Mouse (Mus musculus): ENCODE data around the gene Fbxl3.

The Fbxl3 gene

DNA sequence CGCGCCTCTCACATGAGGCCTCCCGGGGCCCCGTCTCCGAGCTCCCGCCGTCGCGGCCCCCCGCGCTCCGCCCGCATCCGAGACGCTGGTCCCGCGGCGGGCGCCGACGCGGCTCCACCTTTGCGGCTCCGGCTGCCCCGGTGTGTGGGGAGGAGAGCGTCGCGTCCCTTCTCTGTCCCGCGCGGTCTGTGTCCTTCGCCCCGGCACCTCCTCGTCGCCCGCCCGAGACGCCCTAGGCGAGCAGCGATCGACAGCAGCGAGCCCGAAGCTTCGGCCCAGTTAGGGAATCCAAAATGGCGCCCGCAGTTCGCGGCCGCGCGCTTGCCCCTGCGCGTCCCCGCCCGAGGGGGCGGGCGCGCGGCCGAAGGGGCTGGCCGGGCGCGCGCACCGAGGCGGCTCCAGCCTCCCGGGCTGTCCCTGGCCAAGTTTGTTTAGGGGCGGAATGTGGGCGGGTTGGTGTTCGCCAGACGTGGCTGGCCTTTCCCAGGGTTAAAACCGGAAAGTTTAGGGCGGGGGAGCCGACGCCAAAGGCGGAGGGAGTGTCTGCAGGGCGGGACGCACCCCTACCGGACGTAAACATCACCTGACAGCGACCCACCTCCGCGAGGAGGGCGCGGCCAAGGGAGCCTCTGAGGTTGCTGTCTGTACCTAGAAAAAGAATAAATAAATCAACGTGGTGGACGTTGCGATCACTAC, at the start of gene Fbxl3:
Gene Fbxl3, minus strand, starts transcription at position 329 of the 696 bp plus-strand sequence.
- peak; percentile 91 to 92 for DNase-seq (ENCODE audit: low spot score in 2 of 2)

DNA sequence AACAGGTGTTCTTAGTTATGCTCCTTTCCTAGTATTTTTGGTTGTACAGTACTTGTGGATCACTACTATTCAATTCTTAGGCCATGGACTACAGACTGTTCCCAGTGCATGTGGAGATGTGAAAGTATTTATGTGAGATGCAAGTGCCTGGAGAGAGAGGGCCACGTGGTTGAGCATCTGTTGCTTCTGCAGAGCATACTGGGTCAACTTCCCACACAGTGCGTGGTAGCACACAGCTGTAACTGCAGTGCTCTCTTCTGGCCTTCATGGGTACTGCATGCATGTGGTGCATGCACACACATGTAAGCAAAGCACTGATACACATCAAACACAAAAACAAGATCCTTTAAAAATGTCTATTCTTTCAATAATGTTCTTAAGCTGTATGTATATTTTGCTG, 32.6 kb upstream of the Fbxl3 start:
- DNase-seq (ENCODE audit: low spot score in 2 of 2), result peak in 1 of 2 experiments; percentile 14

DNA sequence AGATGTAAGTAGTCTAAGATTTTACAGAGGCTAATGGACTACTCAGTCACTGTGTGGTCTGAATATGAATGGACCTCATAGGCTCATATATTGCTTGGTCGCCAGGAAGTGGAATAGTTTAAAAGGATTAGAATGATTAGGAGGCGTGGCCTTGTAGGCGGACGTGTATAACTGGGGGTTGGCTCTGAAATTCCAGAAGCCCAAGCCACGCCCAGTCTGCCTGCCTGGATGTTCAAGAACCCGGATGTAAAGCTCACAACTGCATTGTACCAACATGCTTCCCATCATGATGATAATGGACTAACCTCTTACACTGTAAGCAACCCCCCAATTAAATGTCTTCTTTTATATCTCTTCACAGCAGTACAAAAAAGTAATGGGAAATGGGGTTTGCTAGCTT, 26.4 kb upstream of the Fbxl3 start:
- DNase-seq (ENCODE audit: low spot score in 2 of 2), result no peak

DNA sequence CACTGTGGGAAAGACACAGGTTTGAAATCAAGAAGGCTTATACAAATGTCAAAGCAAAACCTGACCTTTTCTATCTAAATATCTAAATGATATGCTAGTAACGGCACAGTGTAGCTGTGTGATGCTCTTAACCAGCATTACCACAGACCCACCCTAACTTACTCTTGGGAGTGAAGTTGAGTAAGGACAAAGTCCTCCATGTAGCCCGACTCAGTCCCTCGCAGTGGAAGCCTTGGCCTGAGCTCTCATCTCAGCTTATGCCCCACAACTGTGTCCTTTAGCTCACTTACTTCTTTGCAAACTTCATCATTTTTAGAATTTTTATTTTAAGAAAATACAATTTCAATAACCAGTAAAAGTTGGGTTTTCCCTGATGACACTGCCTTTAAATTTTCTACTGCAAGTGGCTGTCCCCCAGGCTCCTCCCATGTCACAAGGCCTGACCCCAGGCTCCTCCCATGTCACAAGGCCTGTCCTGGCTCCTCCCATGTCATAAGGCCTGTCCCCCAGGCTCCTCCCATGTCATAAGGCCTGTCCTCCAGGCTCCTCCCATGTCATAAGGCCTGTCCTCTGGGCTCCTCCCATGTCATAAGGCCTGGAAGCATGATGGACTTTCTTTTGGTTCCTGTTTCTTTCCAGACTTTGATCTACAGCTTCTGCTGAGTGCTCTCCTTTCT, 15.8 kb upstream of the Fbxl3 start:
- DNase-seq (ENCODE audit: low spot score in 2 of 2), result no peak

DNA sequence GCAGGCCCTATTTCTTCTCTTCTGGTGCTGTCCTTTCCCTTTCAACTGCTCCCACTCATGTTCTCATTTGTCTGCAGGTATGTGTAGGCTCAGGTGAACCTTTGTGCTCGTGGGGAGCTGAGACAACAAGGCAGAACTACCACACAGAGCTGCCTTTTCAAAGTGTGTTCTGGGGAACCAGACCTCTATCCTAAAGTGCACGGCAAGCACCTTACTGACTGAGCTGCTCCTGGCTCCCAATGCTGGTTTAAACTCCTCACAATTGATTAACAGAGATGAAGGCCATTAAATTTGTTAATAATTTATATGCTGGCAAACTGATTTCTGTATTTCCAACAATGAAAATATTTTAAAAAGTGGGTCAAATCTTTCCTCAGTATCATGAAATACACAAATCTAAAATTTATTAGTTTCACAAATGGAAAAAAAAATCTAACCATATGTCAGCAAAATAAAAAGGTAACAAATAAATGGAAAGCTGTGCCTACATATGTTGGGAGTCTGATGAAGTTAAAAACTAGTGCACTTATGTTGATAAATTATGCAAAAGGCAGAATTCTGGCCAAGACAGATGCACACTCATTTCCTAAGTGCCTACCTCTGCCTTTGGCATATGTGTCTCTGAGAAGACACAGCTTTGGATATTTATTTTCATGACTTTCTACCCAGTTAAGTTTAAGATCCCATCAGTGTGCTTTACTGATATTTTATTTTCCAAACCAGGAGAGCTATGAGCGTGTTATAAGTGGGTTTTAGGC, 13.4 kb upstream of the Fbxl3 start:
- DNase-seq (ENCODE audit: low spot score in 2 of 2), result no peak

DNA sequence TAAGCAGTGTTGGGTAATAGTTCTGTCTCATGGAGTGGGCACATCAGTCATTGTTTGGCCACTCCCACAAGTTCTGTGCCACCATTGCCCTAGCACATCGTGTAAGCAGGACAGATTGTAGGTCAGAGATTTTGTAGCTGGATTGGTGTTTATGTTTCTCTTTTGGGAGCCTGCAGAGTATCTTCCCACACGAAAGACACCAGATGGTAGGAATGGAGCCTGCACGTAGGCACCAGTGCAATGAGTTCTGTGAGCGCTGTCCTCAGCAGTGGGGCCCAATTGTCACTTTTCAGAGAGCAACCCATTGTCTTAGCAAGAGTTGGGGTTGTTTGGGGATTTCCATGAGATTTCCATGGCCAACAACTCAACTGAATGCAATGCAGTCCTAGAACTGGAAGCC, 10.6 kb upstream of the Fbxl3 start:
- DNase-seq (ENCODE audit: low spot score in 2 of 2), result no peak

DNA sequence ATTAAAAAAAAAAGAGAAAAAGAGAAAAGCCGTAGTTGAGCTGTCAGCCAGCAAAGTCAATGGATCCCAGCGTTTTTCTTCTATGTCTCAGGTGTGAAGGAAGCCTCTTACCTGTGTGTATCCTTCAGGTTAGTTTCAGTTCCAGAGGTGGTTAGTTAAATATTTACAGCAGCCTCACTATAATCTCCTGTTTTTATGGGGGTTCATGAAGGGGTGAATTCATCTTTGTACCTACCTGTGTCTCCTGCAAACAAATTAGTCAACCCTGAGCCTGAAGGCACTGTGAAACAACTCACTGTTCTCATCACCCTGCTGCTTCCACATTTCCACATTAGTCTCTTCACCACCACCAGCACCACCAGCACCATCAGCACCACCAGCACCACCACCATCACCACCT, 6.9 kb upstream of the Fbxl3 start:
- no peak for DNase-seq (ENCODE audit: low spot score in 2 of 2)

DNA sequence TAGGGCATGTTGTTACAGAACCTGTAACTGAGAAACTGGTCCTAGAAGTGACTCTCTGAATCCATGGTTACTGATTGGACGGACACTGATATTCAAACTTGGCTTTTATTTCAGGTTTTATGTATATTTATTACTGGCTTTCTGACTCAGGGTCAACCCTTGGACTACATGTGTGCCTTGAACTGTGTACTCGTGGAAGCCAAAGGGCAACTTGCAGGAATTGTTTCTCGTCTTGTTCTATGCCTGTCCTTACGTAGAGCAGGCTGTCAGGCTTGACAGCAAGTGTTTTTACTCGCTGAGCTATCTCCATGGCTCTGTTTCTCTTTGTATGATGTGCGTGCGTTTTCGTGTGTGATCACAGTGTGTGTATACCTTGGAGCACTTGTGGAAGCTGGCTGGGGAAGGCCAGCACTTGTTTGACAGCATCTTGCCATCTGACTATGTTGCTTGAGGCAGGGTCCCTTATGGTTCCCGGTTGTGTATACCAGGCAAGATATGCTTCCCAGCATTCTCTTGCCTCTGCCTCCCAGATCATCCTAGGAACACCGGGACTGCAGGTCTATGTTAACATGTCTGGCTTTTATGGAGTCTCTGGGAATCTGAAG, 3.5 kb upstream of the Fbxl3 start:
- DNase-seq (ENCODE audit: low spot score in 2 of 2), result no peak

DNA sequence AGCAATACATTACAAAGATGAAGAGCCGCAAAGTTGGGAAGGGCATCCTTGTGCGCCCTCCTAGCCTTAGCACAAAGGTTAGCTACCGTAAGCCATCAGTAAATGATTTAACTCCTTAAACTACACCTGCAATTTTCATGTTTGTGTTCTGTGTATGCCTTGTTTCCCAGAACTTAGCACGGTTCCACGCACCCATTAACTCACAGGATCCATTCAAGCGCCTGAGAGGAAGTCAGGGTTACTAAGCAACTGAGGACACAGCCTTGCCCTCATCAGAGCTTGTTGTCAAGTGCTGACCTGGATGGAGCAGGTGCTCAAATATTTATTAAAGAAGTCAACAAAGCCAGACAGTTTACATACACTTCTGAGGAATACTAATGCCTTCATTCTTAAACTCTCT, 2.9 kb upstream of the Fbxl3 start:
- no peak for DNase-seq (ENCODE audit: low spot score in 2 of 2)

DNA sequence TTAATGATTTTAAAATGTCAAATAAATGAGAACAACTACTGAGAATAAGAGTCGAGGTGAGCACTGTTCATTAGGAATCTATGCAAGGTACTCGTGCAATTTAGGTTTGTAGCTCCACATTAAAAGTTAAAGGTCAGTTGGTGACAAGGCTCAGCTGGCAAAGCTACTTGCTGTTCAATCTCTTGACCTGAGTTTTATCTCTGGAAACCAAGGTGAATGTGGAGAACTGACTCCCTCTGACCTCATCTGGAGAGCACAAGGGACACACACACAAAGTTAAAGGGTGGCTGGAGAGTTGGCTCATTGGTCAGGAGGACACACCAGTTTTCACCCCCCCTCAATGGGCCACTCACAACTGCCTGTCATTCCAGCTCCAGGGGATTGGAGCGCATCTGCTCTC, 1.8 kb upstream of the Fbxl3 start:
- DNase-seq (ENCODE audit: low spot score in 2 of 2), result no peak

DNA sequence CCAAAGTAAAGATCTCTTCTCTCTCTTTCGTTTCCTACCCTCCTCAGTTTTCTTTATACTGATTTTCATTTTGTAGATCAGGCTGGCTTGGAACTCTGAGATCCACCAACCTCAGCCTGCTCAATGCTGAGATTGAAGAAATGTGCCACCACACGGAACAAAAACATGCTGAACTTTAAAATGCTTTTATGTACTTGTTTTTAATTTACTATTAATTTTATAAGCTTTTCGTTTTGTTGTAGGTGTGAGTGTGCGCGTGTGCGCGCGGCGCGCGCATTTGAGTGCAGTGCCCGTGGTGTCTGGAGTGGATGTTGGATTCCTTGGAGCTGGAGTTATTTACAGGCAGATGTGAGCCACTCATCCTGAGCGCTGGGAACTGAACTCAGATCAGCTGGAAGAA, 930 bp upstream of the Fbxl3 start:
- no peak for DNase-seq (ENCODE audit: low spot score in 2 of 2)

DNA sequence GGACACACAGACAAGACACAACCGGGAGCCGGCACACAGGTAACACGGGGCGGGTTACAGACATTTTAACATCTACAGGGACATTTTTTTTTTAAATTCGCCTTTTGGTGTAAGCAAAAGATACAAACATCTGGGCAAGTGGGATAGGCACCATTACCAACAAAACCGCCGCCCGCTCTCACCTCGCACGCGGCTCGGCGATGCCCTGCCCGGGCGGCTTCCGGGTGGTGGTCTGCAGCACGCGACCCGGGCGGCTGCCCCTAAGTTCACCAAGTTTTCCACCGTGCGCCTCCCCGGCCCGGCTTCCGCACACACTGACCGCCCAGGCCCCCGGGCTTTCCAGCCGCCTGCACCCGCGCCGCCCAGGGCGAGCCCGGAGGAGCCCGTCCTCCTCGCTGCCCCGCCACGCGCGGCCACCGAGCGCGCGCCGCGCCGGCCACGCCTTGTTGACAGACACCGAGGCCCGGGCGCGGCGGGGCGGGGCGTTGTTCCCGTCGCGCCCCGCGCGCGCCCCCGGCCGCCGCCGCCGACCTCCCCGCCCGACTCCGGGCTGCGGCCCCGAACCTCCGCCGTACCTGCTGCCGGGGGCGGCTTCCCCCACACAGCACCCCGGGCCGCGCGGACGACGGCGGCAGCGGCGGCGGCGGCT, 655 bp downstream of the Fbxl3 start:
- DNase-seq (ENCODE audit: low spot score in 2 of 2), result peak; percentile 85 to 90

DNA sequence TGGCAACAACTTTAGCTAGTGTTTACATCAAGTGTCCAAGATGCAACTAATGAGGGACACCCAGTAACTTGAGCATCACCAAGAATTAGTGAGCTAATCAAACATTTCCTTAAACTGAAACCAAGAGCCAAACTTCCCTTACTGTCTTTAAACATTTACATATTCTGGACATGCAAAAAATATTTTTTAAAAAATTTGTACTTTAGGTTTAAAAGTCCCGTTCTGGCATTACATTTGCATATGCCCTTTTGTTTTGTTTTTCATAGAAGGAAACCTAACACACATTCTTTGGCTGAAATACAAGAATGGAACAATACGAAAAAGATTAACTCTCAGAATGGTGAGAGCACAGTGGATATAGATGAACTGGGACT, 1.2 kb downstream of the Fbxl3 start:
- no peak for DNase-seq (ENCODE audit: low spot score in 2 of 2)

DNA sequence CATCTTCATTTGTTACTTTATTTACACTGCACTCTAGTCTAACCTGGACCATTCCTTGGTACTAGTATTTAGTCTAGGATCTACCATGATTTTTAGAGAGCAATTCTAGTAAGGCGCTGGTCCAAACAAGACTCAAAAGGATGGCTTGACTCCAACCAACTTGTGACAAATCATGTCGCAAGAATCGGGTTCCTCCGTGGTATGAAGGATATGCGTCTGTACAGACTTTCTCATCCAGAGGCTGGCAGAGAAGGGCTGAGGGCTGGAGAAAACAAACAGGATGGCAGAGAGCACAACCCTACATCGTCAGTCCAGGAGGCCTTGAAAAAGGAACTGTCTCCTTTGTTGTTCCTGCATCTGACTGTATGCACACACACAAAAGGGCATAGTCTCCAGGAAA, 2.7 kb downstream of the Fbxl3 start:
- no peak for DNase-seq (ENCODE audit: low spot score in 2 of 2)

DNA sequence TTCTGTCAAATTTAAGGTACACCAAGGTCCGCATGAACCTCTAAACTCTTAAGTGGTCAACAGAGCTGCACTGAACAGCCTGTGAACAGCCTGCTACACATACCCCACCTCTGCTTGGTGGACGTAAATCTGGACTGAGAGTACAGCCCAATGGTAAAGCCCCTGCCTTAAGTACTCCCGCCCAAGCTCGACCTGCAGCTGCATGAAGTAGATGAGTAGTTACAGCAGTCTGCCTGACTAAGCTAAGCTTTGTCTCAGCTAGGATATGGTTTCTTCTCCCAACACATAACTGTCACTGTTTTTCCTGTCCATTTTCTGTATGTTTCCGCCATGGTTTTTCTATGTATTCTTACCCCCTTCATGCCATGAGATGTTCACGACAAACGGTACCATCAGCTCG, 3.5 kb downstream of the Fbxl3 start:
- no peak for DNase-seq (ENCODE audit: low spot score in 2 of 2)

DNA sequence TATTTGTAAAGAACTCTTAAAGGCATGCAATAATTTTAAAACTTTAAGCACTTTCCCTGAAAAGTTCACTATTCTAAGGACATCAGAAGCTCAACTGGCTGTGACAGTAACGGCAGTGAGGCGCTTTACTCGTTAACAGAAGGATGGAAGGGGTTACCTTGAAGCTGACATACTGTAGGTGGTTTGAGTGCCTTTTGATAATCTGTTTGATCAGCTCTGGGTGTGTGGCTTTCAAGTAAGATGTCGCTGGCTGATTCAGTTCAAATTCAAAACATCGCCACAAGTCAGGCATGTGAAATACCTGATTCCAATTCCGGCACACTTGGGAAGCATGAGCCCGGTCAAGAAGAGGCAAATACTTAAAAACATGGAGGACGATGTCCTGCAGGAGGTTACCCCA, 4.3 kb downstream of the Fbxl3 start:
- DNase-seq (ENCODE audit: low spot score in 2 of 2), result no peak

DNA sequence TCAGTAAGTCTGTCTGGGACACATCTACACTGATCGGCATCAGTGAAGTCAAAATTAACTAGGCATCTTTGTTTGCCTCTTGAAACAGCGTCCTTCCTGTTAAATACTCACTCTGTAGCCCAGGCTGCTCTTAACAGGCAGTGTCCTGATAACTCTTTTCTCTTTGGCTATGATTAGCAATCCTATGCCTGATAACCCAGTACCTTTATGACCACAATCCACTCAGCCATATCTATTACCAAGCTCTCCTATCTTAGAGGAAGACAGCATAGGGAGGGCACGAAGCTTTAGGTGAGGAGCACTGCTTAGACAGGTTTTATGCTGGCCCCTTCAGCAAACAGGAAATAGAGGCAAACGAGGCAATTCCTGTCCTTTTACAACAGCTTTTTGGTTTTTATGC, 5.7 kb downstream of the Fbxl3 start:
- DNase-seq (ENCODE audit: low spot score in 2 of 2), result no peak

DNA sequence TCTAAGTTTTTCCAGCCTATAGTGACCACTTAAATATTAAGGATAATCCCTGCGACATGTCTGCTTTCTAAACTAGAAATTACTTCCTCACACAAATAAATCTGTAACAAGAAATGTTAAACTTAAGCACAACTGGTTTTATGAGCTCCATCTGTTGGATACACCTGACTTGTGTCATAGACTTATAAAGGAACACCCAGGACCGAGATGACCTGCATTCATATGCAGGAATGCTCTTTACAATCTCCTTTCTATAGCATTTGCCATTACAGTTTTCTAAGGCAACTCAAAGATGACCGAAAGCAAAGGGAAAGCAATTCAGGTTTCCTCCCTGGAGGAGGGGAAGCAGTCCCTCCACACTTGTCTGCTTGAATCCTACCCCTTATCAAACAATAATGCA, 6.1 kb downstream of the Fbxl3 start:
- no peak for DNase-seq (ENCODE audit: low spot score in 2 of 2)

DNA sequence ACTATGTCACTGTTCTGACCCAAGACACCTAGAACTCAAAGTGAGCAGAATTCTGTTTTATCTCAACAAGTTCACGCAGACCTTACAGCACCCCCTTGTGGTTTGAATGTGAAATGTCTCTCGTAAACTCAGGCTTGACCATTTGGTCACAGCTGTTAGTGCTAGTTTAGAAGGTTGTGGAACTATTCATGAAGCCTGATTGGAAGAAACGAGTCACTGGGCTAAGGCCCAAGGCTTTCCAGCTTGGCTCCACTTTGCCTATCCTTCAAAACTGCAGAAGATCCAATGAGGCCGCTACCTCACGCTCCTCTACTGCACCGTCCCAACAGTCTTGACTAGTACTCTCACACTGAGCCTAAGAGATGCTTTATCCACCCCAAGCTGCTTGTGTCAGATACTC, 10.7 kb downstream of the Fbxl3 start:
- DNase-seq (ENCODE audit: low spot score in 2 of 2), result peak; percentile 29 to 51

DNA sequence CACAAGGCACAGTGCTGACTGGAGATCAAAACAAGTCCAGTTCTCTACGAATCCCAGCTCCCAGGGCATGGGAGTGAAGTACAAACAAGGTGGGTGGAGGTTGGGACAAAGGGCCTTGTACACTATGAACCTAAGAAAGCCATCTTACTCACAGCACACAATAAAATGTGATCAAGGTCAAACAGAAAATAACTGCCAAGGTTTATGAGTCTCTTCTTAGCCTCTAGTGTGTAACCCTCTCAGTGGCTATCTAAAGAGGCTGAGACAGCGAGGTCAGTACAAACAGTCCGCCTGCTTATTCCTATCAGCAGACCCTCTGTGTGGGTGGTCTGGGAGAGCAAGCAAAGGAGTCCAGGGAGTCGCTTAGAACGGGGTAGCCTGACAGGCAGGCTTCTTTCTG, 11.5 kb downstream of the Fbxl3 start:
- no peak for DNase-seq (ENCODE audit: low spot score in 2 of 2)

DNA sequence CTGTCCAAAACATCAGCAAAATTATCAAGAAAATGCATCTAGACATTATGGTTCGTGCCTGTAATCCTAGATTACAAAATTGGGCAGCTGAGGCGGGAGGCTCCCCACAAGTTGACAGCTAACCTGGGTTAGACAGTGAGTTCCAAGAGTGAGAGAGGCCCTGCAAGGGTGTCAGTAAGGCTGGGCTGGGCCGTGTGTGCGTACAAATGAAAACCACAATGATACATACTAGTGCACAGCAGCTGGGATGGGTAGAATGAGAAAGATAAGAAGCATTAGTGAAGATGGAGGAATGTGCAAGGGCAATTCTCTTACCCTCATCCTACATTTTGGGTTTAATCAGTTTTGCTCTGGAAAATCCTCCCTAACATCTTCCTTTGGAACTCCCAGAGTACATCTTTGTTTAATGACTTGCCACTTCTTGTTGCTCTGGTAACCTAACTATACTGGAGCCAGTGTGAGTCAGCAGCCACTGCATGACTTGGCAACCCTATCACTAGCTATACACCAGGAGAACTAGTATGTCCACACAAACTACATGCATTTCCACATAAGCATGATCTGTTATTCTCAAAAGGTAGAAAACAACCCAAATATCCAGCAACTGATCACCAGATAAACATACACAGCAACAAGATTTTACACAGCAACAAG, 12.6 kb downstream of the Fbxl3 start:
- DNase-seq (ENCODE audit: low spot score in 2 of 2), result peak in 1 of 2 experiments; percentile 31

Measured in spleen, postnatal 36 days (tissue).